Mouse (Mus musculus) hindbrain, embryonic 10.5 days (tissue): ENCODE results near the gene Sh3d19. TPM values are rescaled to one million over a fixed set of nuclear protein-coding genes. Genes with fewer than 3 reads are reported as not detected.
"Not testable (repeated sequence)": the region's sequence is repeated elsewhere in the genome, so short reads cannot be mapped to it uniquely, and the experiment has no call there.

Experiments used
- DNase-seq: peaks from one replicate; pipeline ENCODE4 v3.0.0-alpha.2; 2017; ENCODE audit warnings: low spot score
- H3K27ac ChIP-seq: fragments of 300-500 bp; sonication (generic); 2 replicates; pipeline ENCODE4 v1.5.1; 2016; ENCODE audit warnings: mild to moderate bottlenecking, moderate library complexity
- H3K27me3 ChIP-seq: fragments of 300-500 bp; sonication (generic); 2 replicates; pipeline ENCODE4 v1.6.1; 2016; ENCODE audit warnings: mild to moderate bottlenecking; ENCODE audit not compliant: poor library complexity, insufficient read depth, severe bottlenecking
- H3K36me3 ChIP-seq: fragments of 300-500 bp; sonication (generic); 2 replicates; pipeline ENCODE4 v1.6.1; 2016; ENCODE audit warnings: mild to moderate bottlenecking, moderate library complexity
- H3K4me1 ChIP-seq: fragments of 300-500 bp; sonication (generic); replicated peaks from 2 replicates; pipeline ENCODE4 v1.6.1; 2016; ENCODE audit warnings: mild to moderate bottlenecking
- H3K4me3 ChIP-seq: fragments of 300-500 bp; sonication (generic); 2 replicates; pipeline ENCODE4 v1.5.1; 2016; ENCODE audit warnings: mild to moderate bottlenecking, moderate library complexity
- H3K9me3 ChIP-seq: fragments of 300-500 bp; sonication (generic); 2 replicates; pipeline ENCODE4 v1.6.1; 2016; ENCODE audit warnings: mild to moderate bottlenecking, moderate library complexity
- WGBS: fragments of 180-500 bp; shearing (Covaris S2); methylation state at CpG from one replicate; pipeline ENCODE4 v1.1.7; 2016; 5-methylcytosine and 5-hydroxymethylcytosine counted together
- polyA plus RNA-seq: library from polyadenylated mRNA; unstranded; fragments of >200 nt; fragmentation: Nextera tagmentation; extraction: Ambion mirVana; gene quantifications from 2 replicates; pipeline ENCODE4 v1.2.1, GENCODE M21; 2016

The Sh3d19 gene
- polyA plus RNA-seq, 1 experiment from 2014 or later = 9.0 TPM

DNA sequence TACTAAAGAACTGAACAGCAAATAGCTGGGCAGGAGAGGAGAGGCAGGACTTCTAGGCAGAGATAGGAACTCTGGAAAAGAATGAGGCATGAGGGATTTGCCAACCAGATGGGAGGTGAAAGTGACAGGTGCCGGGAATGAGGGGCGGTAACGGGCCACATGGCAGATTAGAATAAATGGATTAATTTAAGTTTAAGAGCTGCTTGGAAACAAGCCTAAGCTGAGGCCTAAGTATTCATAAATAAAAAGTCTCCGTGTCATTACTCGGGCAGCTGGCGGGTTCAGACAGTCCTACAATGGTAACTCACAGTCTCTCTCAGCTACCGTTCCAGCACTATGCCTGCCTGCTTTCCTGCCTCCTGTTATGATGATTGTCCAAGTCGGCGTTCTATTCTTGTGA, 15.6 kb upstream of the Sh3d19 start:
- no peak overlapping the region for H3K27ac ChIP-seq
- no peaks in the 10 kb centered on the region for H3K4me1 ChIP-seq
- no peak overlapping the region for H3K4me3 ChIP-seq
- DNase-seq = no peak
- H3K36me3 ChIP-seq = no peaks in the 10 kb centered on the region
- no peaks in the 10 kb centered on the region for H3K9me3 ChIP-seq
- WGBS = 95% methylated on average over 9 of the region's 9 CpGs
- H3K27me3 ChIP-seq = no peaks in the 10 kb centered on the region

DNA sequence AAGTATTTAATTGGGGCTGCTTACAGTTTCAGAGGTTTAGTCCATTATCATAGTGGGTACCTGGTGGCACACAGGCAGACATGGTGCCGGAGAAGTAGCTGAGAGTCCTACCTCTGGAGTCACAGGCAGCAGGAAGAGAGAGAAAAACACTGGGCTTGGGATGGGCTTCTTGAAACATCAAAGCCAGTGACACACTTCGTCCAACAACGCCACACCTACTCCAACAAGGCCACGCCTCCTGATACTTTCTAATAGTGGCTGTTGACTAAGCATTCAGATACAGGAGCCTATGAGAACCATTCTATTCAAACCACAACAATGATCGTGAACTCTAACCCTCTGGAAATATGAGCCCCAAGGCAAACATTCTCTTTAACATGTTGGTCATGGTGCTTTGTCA, 15.2 kb upstream of the Sh3d19 start:
- Histone ChIP-seq H3K4me1 (no peaks in the 10 kb centered on the region), H3K9me3 (no peaks in the 10 kb centered on the region), H3K36me3 (no peaks in the 10 kb centered on the region), H3K4me3 (no peak overlapping the region), H3K27ac (no peak overlapping the region), H3K27me3 (no peaks in the 10 kb centered on the region)
- no peak for DNase-seq
- WGBS = 87% methylated on average over 5 of the region's 5 CpGs

DNA sequence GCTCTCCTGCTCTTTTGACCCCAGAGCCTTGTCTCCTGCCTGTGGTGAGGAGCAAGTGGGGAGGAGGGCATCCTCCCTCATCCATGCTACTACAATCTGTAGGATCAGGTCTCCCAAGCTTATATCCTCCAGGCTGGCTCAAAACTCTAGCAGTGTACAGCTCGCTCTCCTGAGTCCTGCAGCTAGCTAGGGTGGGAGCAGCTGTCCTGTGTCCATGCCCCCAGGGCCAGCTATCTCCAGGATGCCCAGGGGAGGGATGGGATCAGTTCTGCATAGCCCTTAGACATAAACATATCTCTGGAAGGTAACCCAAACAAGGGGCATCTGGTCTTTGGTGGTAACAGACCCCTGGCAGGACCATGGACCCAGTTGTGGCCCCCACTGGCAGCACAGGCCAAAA, 11.2 kb upstream of the Sh3d19 start:
- peaks cover 7% of the 10 kb centered on the region for H3K9me3 ChIP-seq
- WGBS = 85% methylated on average over 1 of the region's 1 CpGs
- no peak overlapping the region for H3K4me3 ChIP-seq
- H3K4me1 ChIP-seq = no peaks in the 10 kb centered on the region
- no peaks in the 10 kb centered on the region for H3K27me3 ChIP-seq
- no peak overlapping the region for H3K27ac ChIP-seq
- no peak for DNase-seq
- no peaks in the 10 kb centered on the region for H3K36me3 ChIP-seq

DNA sequence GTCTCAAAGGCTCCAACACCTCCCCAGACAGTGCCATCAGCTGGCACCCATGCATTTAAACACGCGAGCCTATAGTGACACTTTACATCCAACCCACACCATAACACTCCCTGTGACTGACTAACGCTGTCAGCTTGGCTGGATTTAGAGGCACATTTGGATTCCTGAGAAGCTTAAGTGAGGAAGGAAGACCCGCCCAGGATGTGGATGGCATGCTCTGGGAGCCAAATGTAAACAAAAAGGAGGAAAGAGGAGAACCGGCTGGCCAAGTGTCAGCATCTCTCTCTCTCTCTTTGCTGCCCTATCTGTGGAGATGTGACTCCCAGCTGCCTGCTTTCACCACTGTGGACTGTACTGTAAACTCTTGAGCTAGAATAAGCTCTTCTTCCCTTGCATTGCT, 9.8 kb upstream of the Sh3d19 start:
- WGBS = 55% methylated on average over 5 of the region's 5 CpGs
- Histone ChIP-seq H3K27me3 (no peaks in the 10 kb centered on the region), H3K4me1 (no peaks in the 10 kb centered on the region), H3K36me3 (no peaks in the 10 kb centered on the region), H3K4me3 (no peak overlapping the region), H3K27ac (no peak overlapping the region), H3K9me3 (peaks cover 7% of the 10 kb centered on the region)
- no peak for DNase-seq

DNA sequence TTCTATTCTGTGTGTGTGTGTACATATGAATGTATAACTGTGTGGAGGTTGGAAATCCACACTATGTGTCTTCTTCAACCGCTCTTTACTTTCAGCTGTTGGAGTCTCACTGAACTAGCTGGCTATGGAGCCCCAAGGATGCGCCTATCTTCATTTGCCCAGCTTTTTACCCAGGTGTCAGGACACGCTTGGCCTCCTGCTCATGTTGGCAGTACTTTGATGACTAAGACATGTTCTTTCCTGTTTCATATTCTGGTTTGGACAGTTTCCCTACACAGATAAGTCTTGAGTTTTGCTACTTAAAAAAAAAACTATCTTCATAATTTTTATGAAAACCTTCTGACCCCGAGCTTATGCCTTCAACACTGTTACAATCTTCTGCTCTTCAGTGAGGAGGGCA, 5.4 kb upstream of the Sh3d19 start:
- no peaks in the 10 kb centered on the region for H3K36me3 ChIP-seq
- no peak overlapping the region for H3K27ac ChIP-seq
- H3K4me3 ChIP-seq = no peak overlapping the region
- H3K4me1 ChIP-seq = peaks cover 10% of the 10 kb centered on the region
- 0 out of 2 replicates have a peak, but pooled peaks cover 4% of the 10 kb centered on the region for H3K27me3 ChIP-seq
- peaks cover 7% of the 10 kb centered on the region for H3K9me3 ChIP-seq
- WGBS = 90% methylated on average over 4 of the region's 4 CpGs
- DNase-seq = no peak

DNA sequence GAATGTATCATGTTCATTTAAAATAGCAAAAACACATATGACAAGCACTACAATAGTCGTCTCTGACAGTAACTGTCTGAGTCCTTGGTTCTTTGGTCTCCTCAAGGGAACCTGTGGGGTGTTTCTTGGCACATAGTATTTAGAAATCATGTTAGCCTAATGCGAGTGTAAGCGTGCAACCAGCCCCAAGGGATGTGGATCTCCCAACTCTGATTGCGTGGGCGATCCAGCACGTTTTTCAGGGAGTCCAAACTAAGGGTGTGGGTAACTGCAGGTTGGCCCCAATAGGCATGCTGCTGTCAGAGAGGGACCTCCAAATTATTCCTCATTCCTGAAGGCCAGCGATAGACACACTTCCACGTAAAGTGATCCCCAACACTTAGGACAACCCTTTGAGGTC, 1.9 kb upstream of the Sh3d19 start:
- Histone ChIP-seq H3K36me3 (no peaks in the 10 kb centered on the region), H3K27ac (no peak overlapping the region)
- 87% methylated on average over 8 of the region's 8 CpGs for WGBS

DNA sequence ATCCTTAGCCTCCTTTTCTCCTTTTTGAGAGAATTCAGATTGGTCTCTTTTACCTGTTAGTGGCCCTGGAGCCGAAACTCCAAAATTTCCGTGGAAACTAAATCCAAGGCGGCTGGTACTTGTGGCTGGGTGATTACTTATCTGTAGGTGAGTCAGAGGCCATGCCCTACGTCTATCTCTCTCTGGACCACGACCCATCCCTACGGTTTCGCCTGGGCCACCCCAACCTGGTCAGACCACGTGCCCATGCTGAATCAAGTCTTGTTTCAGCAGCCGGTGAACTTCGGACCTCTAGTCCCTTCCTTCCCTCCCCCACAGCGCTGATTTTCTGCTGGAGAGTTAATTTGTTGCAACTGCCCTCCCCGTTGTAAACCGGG, 678 bp downstream of the Sh3d19 start:
- no peak for DNase-seq
- Histone ChIP-seq H3K9me3 (no peaks in the 10 kb centered on the region), H3K4me1 (peaks cover 31% of the 10 kb centered on the region), H3K4me3 (peak overlapping the region; percentile 81), H3K36me3 (no peaks in the 10 kb centered on the region), H3K27me3 (0 out of 2 replicates have a peak, but pooled peaks cover 4% of the 10 kb centered on the region), H3K27ac (peak overlapping the region; percentile 94)
- 1% methylated on average over 13 of the region's 13 CpGs for WGBS

More for the DNA sequence above, 1.9 kb upstream of the Sh3d19 start:
- DNase-seq = no peak
- Histone ChIP-seq H3K9me3 (no peaks in the 10 kb centered on the region), H3K27me3 (0 out of 2 replicates have a peak, but pooled peaks cover 4% of the 10 kb centered on the region), H3K4me3 (no peak overlapping the region), H3K4me1 (peaks cover 31% of the 10 kb centered on the region)

DNA sequence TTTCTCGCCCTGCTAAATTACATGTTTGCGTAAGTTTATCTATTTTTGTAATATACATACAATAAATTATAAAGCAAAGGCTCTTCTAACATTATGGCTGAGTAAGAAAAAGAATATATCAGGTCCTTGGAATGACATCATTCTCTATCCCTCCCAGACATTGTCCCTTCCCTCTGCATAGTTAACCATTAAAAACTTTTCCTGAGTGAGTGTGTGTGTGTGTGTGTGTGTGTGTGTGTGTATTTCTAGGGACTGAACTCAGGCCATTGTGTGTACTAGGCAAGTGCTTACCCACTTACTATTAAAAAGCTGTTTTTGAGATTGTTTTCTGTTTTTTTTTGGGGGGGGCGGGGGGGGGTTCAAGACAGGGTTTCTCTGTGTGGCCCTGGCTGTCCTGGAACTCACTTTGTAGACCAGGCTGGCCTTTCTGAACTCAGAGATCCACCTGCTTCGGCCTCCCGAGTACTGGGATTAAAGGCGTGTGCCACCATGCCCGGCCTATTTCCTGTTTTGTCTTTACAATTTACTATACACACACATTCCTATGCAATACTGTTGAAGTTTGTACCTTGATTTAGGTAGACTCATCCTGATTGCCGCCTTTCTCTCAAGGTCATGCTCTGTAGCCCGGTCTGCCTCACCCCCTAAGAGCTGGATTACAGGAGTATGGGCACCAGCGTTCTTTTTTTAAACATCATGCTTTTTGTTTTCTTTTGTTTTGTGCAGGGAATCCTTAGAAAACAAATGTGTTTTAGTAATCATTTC, 2.6 kb downstream of the Sh3d19 start:
- DNase-seq = no peak
- Histone ChIP-seq H3K36me3 (no peaks in the 10 kb centered on the region), H3K27ac (no peak overlapping the region), H3K9me3 (no peaks in the 10 kb centered on the region), H3K4me1 (peaks cover 31% of the 10 kb centered on the region), H3K4me3 (no peak overlapping the region), H3K27me3 (0 out of 2 replicates have a peak, but pooled peaks cover 4% of the 10 kb centered on the region)
- 92% methylated on average over 10 of the region's 10 CpGs for WGBS

DNA sequence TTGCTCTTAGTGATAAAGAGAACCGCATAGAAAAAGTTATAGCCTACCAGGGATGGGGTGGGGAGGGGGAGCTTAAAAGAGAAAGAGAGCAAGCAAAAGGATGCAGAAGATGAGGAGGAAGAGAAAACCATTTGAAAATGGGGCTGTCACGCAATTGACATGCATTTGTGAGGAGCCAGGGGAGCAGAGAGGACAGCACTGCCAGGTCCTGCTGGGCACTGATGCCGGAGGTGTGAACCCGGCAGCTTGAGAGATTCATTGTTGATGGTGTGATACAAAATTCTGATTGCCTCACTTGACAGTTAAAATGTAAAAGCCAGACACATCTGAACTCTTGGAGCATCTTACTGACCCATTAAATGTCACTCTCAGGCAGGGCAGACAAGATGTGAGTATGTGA, 3.5 kb downstream of the Sh3d19 start:
- WGBS = 81% methylated on average over 4 of the region's 4 CpGs
- peaks cover 31% of the 10 kb centered on the region for H3K4me1 ChIP-seq
- no peak overlapping the region for H3K4me3 ChIP-seq
- H3K27ac ChIP-seq = no peak overlapping the region
- H3K9me3 ChIP-seq = no peaks in the 10 kb centered on the region
- no peak for DNase-seq
- no peaks in the 10 kb centered on the region for H3K36me3 ChIP-seq
- 0 out of 2 replicates have a peak, but pooled peaks cover 4% of the 10 kb centered on the region for H3K27me3 ChIP-seq

DNA sequence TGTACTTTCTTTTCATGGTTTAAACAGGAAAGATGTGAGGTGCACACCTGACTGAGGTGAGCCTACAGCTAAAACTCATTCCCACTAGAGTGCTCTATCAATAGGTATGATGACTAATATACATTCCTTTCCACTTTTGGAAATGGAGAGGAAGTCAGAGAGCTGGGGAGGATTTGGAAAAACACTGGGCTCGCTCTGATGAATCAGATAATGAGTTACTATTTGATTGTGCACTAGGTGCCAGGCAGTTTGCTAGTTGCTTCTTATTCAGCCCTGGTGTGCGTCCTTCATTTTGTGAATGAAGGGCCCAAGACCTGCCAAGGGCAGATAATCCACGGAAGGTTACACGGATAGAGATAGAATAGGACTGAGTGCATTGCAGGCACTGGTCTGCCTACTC, 9.1 kb downstream of the Sh3d19 start:
- Histone ChIP-seq H3K27ac (no peak overlapping the region), H3K9me3 (no peaks in the 10 kb centered on the region), H3K36me3 (no peaks in the 10 kb centered on the region), H3K4me3 (no peak overlapping the region), H3K4me1 (no peaks in the 10 kb centered on the region), H3K27me3 (no peaks in the 10 kb centered on the region)
- DNase-seq = no peak
- WGBS = 94% methylated on average over 4 of the region's 4 CpGs

DNA sequence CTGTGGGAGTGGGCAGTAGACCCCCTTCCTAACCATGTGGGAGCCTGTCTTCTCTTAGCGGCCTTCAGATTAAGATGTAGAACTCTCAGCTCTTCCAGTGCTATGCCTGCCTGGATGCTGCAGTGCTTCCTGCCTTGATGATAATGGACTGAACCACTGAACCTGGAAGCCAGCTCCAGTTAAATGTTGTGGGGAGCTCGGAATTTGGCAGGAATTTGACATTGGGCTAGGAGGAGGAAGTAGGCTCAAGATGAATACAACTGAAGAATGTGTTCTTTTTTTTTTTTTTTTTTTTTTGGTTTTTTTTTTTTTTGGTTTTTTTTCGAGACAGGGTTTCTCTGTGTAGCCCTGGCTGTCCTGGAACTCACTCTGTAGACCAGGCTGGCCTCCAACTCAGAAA, 10.9 kb downstream of the Sh3d19 start:
- not testable (repeated sequence) for H3K36me3 ChIP-seq, H3K4me1 ChIP-seq, H3K4me3 ChIP-seq, H3K9me3 ChIP-seq, H3K27ac ChIP-seq, H3K27me3 ChIP-seq, DNase-seq
- WGBS = 81% methylated on average over 3 of the region's 3 CpGs

DNA sequence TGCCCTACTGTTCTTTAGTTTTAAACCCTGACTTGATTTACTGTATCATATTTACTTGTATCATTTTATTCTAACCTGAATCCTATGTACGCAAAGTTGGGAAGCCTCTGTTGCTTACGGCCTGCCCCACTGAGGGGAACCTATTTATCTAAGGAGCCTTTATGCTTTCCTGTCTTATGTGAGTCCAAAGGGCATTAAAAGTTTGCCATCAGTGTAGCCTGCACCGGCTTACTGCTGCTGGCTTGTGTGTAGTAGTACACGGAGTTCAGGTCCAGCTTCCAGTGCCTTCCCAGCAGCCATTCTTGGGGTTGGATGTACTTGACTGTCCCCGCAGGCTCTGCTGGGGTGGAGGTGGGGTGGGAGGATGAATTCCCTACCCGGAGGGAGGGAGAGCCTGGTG, 13.6 kb downstream of the Sh3d19 start:
- Histone ChIP-seq H3K27ac (no peak overlapping the region), H3K4me3 (no peak overlapping the region), H3K36me3 (no peaks in the 10 kb centered on the region), H3K9me3 (no peaks in the 10 kb centered on the region), H3K4me1 (no peaks in the 10 kb centered on the region), H3K27me3 (no peaks in the 10 kb centered on the region)
- 92% methylated on average over 6 of the region's 6 CpGs for WGBS
- DNase-seq = no peak

DNA sequence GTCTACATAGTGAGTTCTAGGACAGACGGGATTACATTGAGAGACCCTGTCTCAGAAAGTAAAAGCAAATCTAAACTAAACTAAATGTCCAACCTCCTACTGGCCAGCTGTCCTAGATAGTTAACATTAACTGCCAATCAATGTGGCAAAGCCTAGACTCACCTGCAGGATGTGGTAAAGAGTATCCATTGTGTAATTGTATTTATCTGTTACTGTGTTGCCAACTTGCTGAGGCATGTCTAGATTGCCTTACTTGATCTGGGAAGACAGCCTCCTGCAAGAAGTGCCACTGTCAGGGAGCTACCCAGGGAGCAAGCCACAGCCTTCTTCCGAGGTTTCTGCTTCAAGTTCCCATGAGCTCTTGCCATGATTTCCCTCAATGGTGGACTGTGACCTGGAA, 16.3 kb downstream of the Sh3d19 start:
- Histone ChIP-seq H3K9me3 (no peaks in the 10 kb centered on the region), H3K4me1 (0 out of 2 replicates have a peak, but pooled peaks cover 3% of the 10 kb centered on the region), H3K27me3 (no peaks in the 10 kb centered on the region), H3K36me3 (no peaks in the 10 kb centered on the region), H3K4me3 (no peak overlapping the region), H3K27ac (no peak overlapping the region)
- no peak for DNase-seq
- WGBS = 92% methylated on average over 2 of the region's 2 CpGs
